Mouse (Mus musculus) kidney, embryonic 16.5 days (tissue): ENCODE measurements around the gene Chst2. TPM values are rescaled to one million over a fixed set of nuclear protein-coding genes. Genes with fewer than 3 reads are reported as not detected.

Experiments used
- ATAC-seq: fragments of 200-750 bp; cut with Nextera tagmentation; 2 replicates; pipeline ENCODE4 v1.8.0; 2017; ENCODE audit warnings: moderate TSS enrichment; ENCODE audit not compliant: low FRiP score, low TSS enrichment
- H3K27ac ChIP-seq: fragments of 300-500 bp; sonication (generic); 2 replicates; pipeline ENCODE4 v1.5.1; 2014; ENCODE audit warnings: low read length
- H3K27me3 ChIP-seq: fragments of 300-500 bp; sonication (generic); 2 replicates; pipeline ENCODE4 v1.6.1; 2014; ENCODE audit warnings: low read length, control low read depth, mixed read lengths; ENCODE audit not compliant: insufficient read depth
- H3K36me3 ChIP-seq: fragments of 300-500 bp; sonication (generic); 2 replicates; pipeline ENCODE4 v1.6.1; 2014; ENCODE audit warnings: low read length, control low read depth, mixed read lengths; ENCODE audit not compliant: insufficient read depth
- H3K4me1 ChIP-seq: fragments of 300-500 bp; sonication (generic); 2 replicates; pipeline ENCODE4 v1.6.1; 2014; ENCODE audit warnings: low read length, control low read depth, mixed read lengths; ENCODE audit not compliant: insufficient read depth
- H3K4me2 ChIP-seq: fragments of 300-500 bp; sonication (generic); replicated peaks from 2 replicates; pipeline ENCODE4 v1.6.1; 2014; ENCODE audit warnings: low read depth, low read length
- H3K4me3 ChIP-seq: fragments of 300-500 bp; sonication (generic); 2 replicates; pipeline ENCODE4 v1.5.1; 2014; ENCODE audit warnings: mild to moderate bottlenecking, low read length
- H3K9ac ChIP-seq: fragments of 300-500 bp; sonication (generic); replicated peaks from 2 replicates; pipeline ENCODE4 v1.6.1; 2014; ENCODE audit warnings: low read length
- H3K9me3 ChIP-seq: fragments of 300-500 bp; sonication (generic); 2 replicates; pipeline ENCODE4 v1.6.1; 2016; ENCODE audit warnings: low read length, control low read depth
- WGBS: fragments of 180-500 bp; shearing (Covaris S2); extraction: QIAGEN DNeasy Blood & Tissue Kit; methylation state at CpG from one replicate; pipeline ENCODE4 v1.1.7; 2014; 5-methylcytosine and 5-hydroxymethylcytosine counted together
- polyA plus RNA-seq: library from polyadenylated mRNA; unstranded; fragments of >200 nt; fragmentation: Nextera tagmentation; extraction: Ambion mirVana; gene quantifications from 2 replicates; pipeline ENCODE4 v1.2.1, GENCODE M21; 2015

Chst2 gene
- polyA plus RNA-seq, 1 experiment from 2014 or later, result 6.6 TPM

- Histone ChIP-seq H3K4me2 (no peak overlapping the region), H3K27me3 (no peaks in the 10 kb centered on the region), H3K4me3 (no peak overlapping the region), H3K4me1 (no peaks in the 10 kb centered on the region), H3K27ac (no peak overlapping the region), H3K9me3 (no peaks in the 10 kb centered on the region), H3K36me3 (no peaks in the 10 kb centered on the region), H3K9ac (no peak overlapping the region)
- WGBS, result 65% methylated on average over 1 of the region's 1 CpGs
- no peak for ATAC-seq
Measured at GRCm38 (mm10) chr9:95375966-95376365, 30.6 kb downstream of the Chst2 start.

GRCm38 (mm10) chr9:95375336-95375735 is 31.2 kb downstream of the Chst2 start:
- Histone ChIP-seq H3K4me1 (no peaks in the 10 kb centered on the region), H3K27ac (no peak overlapping the region), H3K36me3 (no peaks in the 10 kb centered on the region), H3K4me3 (no peak overlapping the region), H3K27me3 (no peaks in the 10 kb centered on the region), H3K9me3 (no peaks in the 10 kb centered on the region), H3K4me2 (no peak overlapping the region), H3K9ac (no peak overlapping the region)
- 77% methylated on average over 8 of the region's 8 CpGs for WGBS
- no peak for ATAC-seq

- Histone ChIP-seq H3K4me2 (no peak overlapping the region), H3K9me3 (peaks cover 3% of the 10 kb centered on the region; the same call in 1 of the 2 replicates), H3K4me3 (no peak overlapping the region), H3K27me3 (no peaks in the 10 kb centered on the region), H3K4me1 (no peaks in the 10 kb centered on the region), H3K27ac (no peak overlapping the region), H3K36me3 (no peaks in the 10 kb centered on the region), H3K9ac (no peak overlapping the region)
- WGBS, result 87% methylated on average over 1 of the region's 1 CpGs
- ATAC-seq, result no peak
Measured at GRCm38 (mm10) chr9:95373741-95374140, 32.8 kb downstream of the Chst2 start.

GRCm38 (mm10) chr9:95365882-95366281 is 40.6 kb downstream of the Chst2 start:
- peaks cover 3% of the 10 kb centered on the region; the same call in 1 of the 2 replicates for H3K9me3 ChIP-seq
- H3K27ac ChIP-seq, result no peak overlapping the region
- H3K36me3 ChIP-seq, result no peaks in the 10 kb centered on the region
- no peak overlapping the region for H3K4me3 ChIP-seq
- WGBS, result 90% methylated on average over 3 of the region's 3 CpGs
- no peaks in the 10 kb centered on the region for H3K4me1 ChIP-seq
- H3K9ac ChIP-seq, result no peak overlapping the region
- no peaks in the 10 kb centered on the region for H3K27me3 ChIP-seq
- H3K4me2 ChIP-seq, result no peak overlapping the region
- ATAC-seq, result no peak

- WGBS, result 74% methylated on average over 5 of the region's 5 CpGs
- Histone ChIP-seq H3K36me3 (no peaks in the 10 kb centered on the region), H3K9ac (no peak overlapping the region), H3K4me1 (0 out of 2 replicates have a peak, but pooled peaks cover 2% of the 10 kb centered on the region), H3K9me3 (no peaks in the 10 kb centered on the region), H3K4me2 (no peak overlapping the region), H3K27me3 (no peaks in the 10 kb centered on the region), H3K4me3 (no peak overlapping the region), H3K27ac (no peak overlapping the region)
- no peak for ATAC-seq
Measured at GRCm38 (mm10) chr9:95353829-95354391, 52.6 kb downstream of the Chst2 start.

GRCm38 (mm10) chr9:95351968-95352367 is 54.6 kb downstream of the Chst2 start:
- no peaks in the 10 kb centered on the region for H3K9me3 ChIP-seq
- H3K27ac ChIP-seq, result no peak overlapping the region
- H3K4me2 ChIP-seq, result no peak overlapping the region
- 0 out of 2 replicates have a peak, but pooled peaks cover 2% of the 10 kb centered on the region for H3K4me1 ChIP-seq
- WGBS, result 67% methylated on average over 2 of the region's 2 CpGs
- H3K27me3 ChIP-seq, result no peaks in the 10 kb centered on the region
- no peak overlapping the region for H3K4me3 ChIP-seq
- no peak for ATAC-seq
- no peaks in the 10 kb centered on the region for H3K36me3 ChIP-seq
- H3K9ac ChIP-seq, result no peak overlapping the region

GRCm38 (mm10) chr9:95350550-95350949 is 56.0 kb downstream of the Chst2 start:
- Histone ChIP-seq H3K4me1 (0 out of 2 replicates have a peak, but pooled peaks cover 2% of the 10 kb centered on the region), H3K36me3 (no peaks in the 10 kb centered on the region), H3K27ac (no peak overlapping the region), H3K9me3 (no peaks in the 10 kb centered on the region), H3K27me3 (no peaks in the 10 kb centered on the region), H3K4me2 (no peak overlapping the region), H3K9ac (no peak overlapping the region), H3K4me3 (no peak overlapping the region)
- WGBS, result 78% methylated on average over 4 of the region's 4 CpGs
- ATAC-seq, result no peak

Other genes starting within 250 kb of the Chst2 start
- 100 and 134 TPM in 2 replicates for gene U2surp, start 105.3 kb upstream of the Chst2 start, polyA plus RNA-seq
- 0.81 and 1.00 TPM in 2 replicates for gene Paqr9, start 152.9 kb upstream of the Chst2 start, polyA plus RNA-seq
- 1.00 and 1.3 TPM in 2 replicates for gene Pcolce2, start 230.9 kb upstream of the Chst2 start, polyA plus RNA-seq